Mouse (Mus musculus) left cerebral cortex, adult 8-10 months (tissue): ENCODE data around the gene Rnf114. TPM values are rescaled to one million over a fixed set of nuclear protein-coding genes. Genes with fewer than 3 reads are reported as not detected.

Experiments
- DNase-seq, 2 experiments: peaks; one replicate each; pipeline ENCODE4 v3.0.0; 2022; ENCODE audit warnings: low spot score in 2 of 2
- total RNA-seq, 4 experiments: library from RNA; stranded (reverse); gene quantifications; 2 replicates each; pipeline ENCODE4 v1.2.4; 2022

Gene Rnf114
- 10 to 100 TPM; 57.8 to 62.9 (median 60.1) TPM for total RNA-seq

GRCm38 (mm10) chr2:167491757-167492708 lies at the start of gene Rnf114:
Gene Rnf114, plus strand, starts transcription at chr2:167492645.
- DNase-seq = no peak

- DNase-seq = no peak
These were observed 48.8 kb upstream of the Rnf114 start for GRCm38 (mm10) chr2:167443411-167444193.

DNA sequence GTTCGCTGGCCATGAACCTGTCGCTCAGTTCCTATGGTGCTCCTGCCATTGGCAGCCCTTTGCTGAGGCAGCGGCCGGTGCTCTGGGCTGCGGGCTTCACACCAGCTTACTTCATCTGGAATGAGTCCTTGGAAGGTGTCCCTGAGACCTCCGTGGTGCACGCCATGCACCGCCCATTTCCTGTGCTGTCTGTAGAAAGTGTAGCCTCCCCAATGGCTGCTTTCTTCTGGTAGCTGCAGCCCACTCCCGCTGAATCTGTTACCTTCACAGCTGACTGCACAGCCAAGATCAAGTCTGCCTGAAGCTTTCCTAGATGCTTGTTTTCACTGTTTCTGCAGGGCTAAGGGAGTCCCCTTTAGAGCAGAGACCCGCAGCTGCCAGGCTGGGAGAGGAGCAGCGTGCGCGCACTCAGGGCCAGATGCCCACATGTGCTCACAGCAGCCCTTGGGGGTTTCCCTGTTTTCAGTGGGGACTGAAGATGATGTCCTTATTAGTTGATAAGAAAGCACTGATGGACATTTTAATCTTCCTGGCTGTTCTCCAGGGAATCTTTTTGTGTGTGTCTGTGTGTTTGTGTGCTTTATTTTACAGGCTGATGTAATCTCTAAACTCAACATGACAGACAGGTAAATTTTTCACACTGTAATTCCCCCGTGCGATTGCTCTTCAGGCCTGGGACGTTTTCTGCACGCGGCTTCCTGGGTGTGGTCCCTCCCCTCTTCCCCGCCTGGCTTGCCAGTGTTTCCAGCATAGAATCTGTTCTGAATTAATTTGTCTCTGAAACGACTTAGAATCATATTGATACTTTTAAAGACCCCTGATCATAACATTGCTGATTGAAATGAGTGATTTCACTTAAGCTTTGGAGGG lies 46.3 kb upstream of the Rnf114 start:
- no peak for DNase-seq

- no peak for DNase-seq
These were observed 45.2 kb upstream of the Rnf114 start for GRCm38 (mm10) chr2:167447207-167447606.

DNA sequence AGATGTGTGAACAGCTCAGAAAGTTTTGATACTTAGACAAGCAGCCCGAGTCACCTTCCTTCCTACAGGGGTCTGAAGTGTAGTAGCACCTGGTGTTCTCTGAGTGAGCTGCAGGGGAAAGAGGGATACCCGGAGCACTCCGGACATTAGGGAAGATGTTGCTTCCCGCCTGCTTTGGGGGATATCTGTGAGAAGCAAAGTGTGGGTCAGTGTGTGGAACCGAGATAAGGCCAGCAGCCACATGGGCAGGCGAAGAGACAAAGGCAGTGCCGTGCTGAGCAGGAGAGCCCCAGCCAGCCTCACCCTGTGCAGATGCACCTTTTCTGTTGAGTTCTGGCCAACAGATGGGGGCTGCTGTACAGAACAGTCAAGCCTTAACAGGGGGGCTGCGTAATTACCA lies 44.8 kb upstream of the Rnf114 start:
- DNase-seq = no peak

DNA sequence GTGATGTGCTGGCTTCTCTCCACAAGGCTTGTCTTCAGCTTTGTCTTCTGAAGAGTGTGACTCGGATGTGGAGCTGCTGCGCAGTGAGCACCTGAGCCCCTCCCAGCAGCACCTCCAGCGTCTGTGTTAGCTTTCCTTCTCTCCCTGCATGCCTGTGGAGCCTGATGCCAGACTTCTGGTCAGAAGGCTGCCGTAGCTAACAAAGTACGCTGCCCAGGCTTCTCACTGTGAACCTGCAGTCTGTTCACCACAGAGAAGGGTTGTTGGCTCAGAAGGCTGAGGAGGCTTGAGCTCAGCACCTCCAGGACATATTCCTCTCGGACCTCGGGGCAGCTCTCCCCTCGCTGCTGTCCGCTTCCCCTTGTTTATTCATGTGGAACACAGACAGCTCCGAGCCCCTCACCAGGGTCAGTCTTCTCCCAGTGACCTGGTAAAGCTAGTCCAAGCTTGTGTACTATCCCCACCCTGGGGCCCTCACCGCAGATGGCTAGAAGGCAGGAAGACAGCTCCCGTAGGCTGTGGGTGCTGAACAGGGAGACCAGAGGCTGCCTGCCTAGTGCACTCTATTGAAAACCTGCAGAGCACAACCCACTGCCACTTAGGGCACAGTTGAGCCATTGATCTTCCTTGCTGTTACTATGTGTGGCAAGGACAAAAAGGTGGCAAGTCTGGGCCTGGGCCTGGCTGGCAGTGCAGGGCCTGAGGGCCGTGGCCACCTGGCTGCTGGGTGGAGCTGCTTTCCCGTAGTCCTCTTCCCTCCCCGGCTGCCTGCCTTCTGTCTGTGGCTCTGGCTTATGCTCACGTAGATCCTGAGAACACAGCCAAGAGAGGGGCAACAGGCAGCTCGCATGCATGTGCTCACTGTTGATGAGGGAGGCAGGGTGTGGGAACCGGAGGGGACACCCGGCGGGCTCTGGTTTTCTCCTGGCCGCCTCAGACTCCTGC lies 42.8 kb upstream of the Rnf114 start:
- no peak for DNase-seq

DNA sequence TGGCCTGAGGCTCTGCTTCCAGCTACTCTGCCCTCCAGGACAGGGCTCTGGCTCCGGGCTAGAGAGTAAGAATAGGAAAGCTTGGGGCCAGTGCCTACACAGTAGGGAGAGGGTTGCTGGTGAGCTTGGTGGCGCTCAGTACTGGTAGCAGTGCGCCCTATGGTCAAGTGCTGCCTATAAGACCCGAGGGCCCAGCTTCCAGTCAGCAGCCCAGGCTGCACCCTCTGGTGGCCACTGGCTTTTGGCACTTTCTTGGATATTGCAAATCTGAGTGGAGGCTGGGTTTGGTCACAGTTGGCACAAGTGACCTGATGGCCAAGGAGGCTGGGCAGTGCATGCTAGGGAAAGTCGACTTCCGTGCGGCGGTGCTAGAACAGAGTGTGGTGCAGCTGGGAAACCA lies 41.8 kb upstream of the Rnf114 start:
- no peak for DNase-seq

DNA sequence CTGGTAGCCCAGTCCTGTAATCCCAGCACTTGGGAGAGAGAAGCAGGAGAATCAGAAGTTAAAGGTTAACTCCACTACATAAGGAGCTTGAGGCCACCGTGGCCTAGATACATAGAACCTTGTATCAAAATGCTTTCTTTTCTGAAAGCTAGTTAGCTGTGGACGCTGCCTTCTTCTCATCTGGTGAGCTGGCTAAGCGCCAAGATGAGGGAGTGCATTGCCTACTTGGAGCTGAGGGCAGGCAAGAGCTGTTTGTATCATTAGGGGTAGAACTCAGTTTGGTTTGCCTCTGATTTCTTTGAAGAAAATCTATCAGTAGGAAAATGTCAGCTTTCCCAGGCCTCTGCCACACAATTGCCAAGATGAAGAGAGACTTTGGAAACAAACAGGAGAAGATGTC lies 38.6 kb upstream of the Rnf114 start:
- DNase-seq = no peak

DNA sequence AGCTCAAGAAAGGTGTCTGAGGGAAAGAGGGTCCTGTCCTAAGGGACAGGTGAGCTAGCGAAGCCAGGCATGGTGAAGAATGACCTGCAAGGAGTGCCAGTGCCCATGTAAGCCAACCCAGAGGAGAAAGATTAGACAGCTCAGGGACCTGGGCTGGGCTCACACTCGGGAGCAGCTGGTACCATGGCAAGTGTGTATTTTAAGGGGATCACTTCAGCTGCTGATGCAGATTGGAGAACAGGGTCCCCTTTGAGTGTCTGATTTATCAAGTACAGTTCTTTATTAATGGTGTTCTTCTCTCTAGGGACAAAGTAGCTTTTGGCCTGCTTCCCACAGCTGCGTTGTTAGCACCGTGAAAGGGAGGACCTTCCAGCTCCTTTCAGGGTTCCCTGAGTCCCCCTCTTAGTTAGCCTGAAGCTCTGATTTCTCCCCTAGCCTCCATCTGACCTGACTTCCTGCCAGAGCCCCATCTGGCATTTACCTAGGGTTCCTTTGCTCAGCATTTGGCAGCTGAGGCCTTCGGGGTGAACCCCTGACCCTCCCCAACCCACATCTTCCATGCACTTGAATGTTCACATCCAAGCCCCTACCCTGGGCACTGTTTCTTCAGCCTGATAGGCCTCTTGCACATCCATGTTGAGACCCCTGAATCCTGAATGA lies 36.0 kb upstream of the Rnf114 start:
- DNase-seq = no peak

DNA sequence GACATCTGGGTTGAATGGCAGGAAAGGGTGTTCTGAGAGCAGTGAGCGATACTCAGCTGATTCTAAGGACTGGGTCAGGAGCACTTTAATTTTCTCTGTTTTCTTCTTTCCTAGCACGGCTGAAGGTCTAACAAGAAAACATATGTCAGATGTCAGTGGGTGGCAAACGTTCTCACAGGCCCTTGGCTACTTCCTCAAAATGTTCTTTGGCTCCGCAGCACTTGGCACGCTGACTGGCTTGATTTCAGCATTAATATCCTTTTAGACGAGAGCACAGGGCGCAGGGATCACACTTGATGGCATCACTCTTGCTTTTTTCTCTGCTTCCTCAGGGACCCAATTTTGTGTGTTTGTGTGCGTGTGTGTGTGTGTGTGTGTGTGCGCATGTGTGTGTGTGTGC lies 35.2 kb upstream of the Rnf114 start:
- DNase-seq = no peak

GRCm38 (mm10) chr2:167458548-167458947 lies 33.9 kb upstream of the Rnf114 start:
- DNase-seq = no peak

DNA sequence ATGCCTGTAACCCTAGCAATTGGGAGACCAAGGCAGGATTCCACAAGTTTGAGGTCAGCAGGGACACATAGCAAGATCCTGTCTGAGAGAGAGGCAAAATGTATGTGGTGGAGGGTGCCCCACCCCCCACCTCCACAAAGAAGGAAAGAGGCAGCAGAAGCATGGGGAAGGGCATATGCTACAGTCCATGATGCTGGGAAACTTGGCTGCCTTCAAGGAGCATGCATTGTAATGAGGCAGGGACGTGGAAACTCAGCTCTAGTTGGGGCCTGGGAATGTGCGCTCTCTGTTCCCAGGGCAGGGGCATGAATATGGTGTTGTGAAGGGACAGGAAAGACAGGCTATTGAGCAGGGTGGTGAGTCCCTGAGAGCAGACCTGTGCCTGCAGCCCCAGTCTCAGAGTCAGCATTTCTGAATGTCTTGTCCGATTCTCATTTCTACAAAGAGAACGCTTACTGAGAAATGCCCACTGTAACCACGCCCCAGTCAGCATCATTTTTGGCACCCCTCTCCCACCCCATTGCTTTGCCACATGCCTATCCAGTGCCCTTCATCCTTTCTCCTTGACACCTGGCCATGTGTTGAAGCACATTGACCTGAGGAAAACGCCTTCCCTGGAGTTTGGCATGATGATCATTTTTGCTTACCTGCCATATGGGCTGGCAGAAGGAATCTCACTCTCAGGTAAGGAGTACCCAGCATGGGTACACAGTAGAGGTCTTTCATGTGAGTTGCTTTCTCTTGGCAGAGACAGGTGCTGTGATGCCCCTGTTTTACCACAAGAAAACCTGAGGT lies 33.2 kb upstream of the Rnf114 start:
- DNase-seq = no peak

DNA sequence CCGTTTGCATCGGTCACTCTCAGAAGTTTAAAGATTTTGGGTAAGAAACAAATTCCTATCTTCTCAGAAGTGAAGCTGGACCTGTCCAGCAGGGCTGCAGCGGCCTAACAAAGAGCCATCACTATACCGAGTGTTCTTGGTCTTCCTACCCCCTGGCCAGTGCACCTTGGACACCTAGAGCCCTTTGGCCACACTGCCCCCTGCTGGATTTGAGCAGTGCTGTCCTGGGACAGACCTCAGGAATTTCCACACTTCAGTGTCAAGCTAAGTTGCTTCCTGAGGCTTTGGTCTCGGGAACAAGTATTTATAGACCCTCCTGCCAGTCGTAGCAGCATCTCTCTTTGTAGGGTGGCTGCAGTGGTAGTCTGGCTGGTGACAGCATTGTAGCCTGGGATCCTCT lies 29.5 kb upstream of the Rnf114 start:
- no peak for DNase-seq

DNA sequence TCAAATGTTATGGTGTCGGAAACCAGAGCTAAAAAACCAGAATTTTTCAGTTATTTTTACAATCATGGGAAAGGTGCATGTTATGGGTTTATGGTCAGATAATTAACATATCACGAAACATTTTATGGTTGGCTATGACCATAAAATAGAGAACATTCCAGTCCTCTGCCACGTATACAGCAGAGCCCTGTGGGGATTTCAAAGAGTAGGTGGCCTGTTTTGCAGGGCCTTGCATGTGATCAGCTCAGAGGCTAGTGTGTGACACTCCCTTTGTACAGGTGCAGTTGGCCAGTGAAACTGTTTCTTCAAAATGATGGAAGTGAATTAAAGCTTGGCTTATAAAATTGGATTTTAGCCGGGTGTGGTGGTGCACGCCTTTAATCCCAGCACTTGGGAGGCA lies 28.6 kb upstream of the Rnf114 start:
- no peak for DNase-seq

DNA sequence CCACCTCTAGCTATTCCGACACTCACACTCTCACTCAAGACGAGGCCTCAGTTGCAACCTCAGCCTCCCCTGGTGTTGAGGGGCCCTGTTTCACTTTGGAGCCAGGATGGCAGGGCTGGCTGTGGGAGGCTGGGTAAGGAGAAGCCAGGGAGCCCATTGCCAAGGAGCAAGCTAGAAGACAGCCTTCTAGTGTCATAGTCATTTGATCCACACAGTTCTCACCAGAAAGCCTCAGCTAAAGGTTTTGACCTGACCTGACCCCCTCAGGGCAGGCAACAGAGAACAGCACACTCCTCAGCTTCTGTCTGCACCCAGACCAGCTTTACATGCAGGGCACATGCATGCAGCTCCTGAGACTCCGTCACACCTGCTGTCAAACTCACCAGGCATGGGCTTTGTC lies 26.5 kb upstream of the Rnf114 start:
- no peak for DNase-seq

- no peak for DNase-seq
These were observed 25.2 kb upstream of the Rnf114 start for GRCm38 (mm10) chr2:167467214-167467613.

DNA sequence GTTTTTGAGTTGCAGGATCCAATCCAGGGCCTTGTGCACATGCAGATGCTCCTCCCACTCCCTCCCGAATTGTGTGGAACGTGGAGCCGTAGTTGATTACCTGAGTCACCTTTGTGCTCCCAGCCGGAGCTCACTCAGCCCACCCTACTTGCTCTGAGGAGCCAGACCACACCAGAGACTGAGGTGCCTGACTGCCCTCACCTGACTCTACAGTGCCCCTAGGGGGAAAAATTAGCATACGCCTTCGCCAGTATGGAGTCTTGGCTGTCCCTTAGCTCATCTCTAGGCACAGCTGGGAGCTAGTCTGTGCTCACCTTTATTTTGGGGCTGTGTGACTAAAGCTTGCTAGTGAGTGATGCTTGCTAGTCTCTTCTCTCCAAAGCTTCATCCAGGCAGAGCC lies 24.0 kb upstream of the Rnf114 start:
- no peak for DNase-seq

DNA sequence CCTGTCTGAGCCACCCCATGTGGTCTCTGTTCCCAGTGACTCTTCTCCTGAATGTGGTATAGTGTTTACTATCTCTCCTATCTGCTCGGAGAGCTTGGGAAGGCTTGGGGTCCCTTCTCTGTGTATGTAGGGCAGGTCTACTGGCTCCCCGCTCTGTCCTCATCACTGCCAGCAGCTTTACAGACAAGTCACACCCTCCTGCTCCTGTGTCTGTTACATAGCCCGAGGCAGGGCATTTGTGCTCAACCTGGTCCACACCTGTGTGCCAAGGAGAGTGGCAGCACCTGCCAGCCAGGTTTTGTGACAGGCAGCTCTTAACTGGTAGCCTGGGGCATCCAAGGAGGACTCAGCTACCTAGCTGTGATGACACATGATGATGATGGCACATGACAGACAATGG lies 21.8 kb upstream of the Rnf114 start:
- no peak for DNase-seq

DNA sequence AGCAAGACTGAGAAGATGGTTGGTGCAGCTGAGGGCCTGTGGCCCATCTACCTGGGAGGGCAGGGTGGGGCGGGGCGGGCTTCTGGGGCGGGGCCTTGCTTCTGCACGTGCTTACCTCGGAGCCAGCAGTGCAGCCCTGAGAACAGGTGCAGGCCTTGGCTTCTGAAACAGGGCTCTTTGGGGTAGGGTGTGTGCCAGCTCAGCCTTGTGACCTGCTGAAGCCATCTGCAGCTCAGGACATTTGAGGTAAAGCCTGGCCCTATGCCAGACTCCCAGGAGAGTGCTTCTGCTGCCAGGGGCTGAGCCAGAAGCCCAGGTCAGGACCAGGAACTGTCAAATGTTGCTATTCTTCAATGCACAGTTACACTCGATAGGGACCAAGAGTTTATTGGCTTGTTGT lies 20.9 kb upstream of the Rnf114 start:
- no peak for DNase-seq
